Mouse (Mus musculus) left cerebral cortex, postnatal 14 days (tissue): Measurements from ENCODE around the gene Slc25a20. TPM values are rescaled to one million over a fixed set of nuclear protein-coding genes. Genes with fewer than 3 reads are reported as not detected.

Experiments used
- DNase-seq, 2 experiments: peaks; one replicate each; pipeline ENCODE4 v3.0.0; 2021 to 2022; ENCODE audit warnings: low spot score in 2 of 2, mixed read lengths in 1 of 2
- intact Hi-C: fragments of 180-260 bp; cut with DNase I; formaldehyde crosslinking; loops from one replicate; pipeline ENCODE4 v1.15.1; 2025
- microRNA-seq, 2 experiments: library from miRNA; unstranded; fragments of <30 nt; microRNA quantifications; one replicate each; pipeline ENCODE4 v1.2.0; 2022
- total RNA-seq, 2 experiments: library from RNA; stranded (reverse); gene quantifications; 2 replicates each; pipeline ENCODE4 v1.2.3; 2021

Gene Slc25a20
- total RNA-seq, 2 experiments from 2014 or later = 14.5 to 15.0 TPM

GRCm38 (mm10) chr9:108716199-108716598 is 54.3 kb downstream of the Slc25a20 start:
- DNase-seq = no peak
- intact Hi-C loops = no loop called here

GRCm38 (mm10) chr9:108723751-108724150 is 61.9 kb downstream of the Slc25a20 start:
- DNase-seq = no peak
- intact Hi-C loops = no loop called here

GRCm38 (mm10) chr9:108726116-108726515 is 64.2 kb downstream of the Slc25a20 start:
- DNase-seq = peak; percentile 23 to 42
- intact Hi-C loops = no loop called here

- DNase-seq = no peak
- intact Hi-C loops = no loop called here
Measured at GRCm38 (mm10) chr9:108729050-108729449, 67.2 kb downstream of the Slc25a20 start.

- no peak for DNase-seq
- intact Hi-C loops = no loop called here
Measured at GRCm38 (mm10) chr9:108732462-108732861, 70.6 kb downstream of the Slc25a20 start.

Small RNA genes within 50 kb of the gene (microRNA-seq; reads per million reads assigned to microRNA genes)
- gene Gm26298 = 0 reads per million in 2 experiments

Other genes with a start within 250 kb of the Slc25a20 start
- gene Ccdc36, start 233.6 kb upstream of the Slc25a20 start, total RNA-seq = under 1 TPM; 0.11 to 0.21 TPM
- gene BC048562, start 225.6 kb upstream of the Slc25a20 start, total RNA-seq = not detected
- gene Ccdc71, start 201.6 kb upstream of the Slc25a20 start, total RNA-seq = 10 to 100 TPM; 38.3 to 40.2 TPM
- 10 to 100 TPM; 36.1 to 38.4 TPM for gene Klhdc8b, start 200.5 kb upstream of the Slc25a20 start, total RNA-seq
- gene Lamb2, start 182.4 kb upstream of the Slc25a20 start, total RNA-seq = 10 to 100 TPM; 36.0 to 38.3 TPM
- gene Usp19, start 171.5 kb upstream of the Slc25a20 start, total RNA-seq = 100 to 1,000 TPM; 119 to 128 TPM
- gene Qars, start 154.4 kb upstream of the Slc25a20 start, total RNA-seq = 10 to 100 TPM; 76.7 to 80.8 TPM
- gene Qrich1, start 145.3 kb upstream of the Slc25a20 start, total RNA-seq = 100 to 1,000 TPM; 126 to 130 TPM
- gene Impdh2, start 101.8 kb upstream of the Slc25a20 start, total RNA-seq = 10 to 100 TPM; 57.6 to 60.5 TPM
- gene Ndufaf3, start 94.7 kb upstream of the Slc25a20 start, total RNA-seq = 10 to 100 TPM; 65.9 to 66.5 TPM
- gene Dalrd3, start 92.2 kb upstream of the Slc25a20 start, total RNA-seq = 10 to 100 TPM; 76.6 to 77.8 TPM
- gene Wdr6, start 83.3 kb upstream of the Slc25a20 start, total RNA-seq = 100 to 1,000 TPM; 184 to 202 TPM
- gene P4htm, start 64.4 kb upstream of the Slc25a20 start, total RNA-seq = 10 to 100 TPM; 60.3 to 61.6 TPM
- 10 to 100 TPM; 49.8 to 50.2 TPM for gene Arih2, start 12.7 kb upstream of the Slc25a20 start, total RNA-seq
- 10 to 100 TPM; 40.6 to 45.5 TPM for gene Prkar2a, start 27.2 kb downstream of the Slc25a20 start, total RNA-seq
- 100 to 1,000 TPM; 149 to 153 TPM for gene Ip6k2, start 121.7 kb downstream of the Slc25a20 start, total RNA-seq
- 10 to 100 TPM; 39.1 to 44.7 TPM for gene Nckipsd, start 146.3 kb downstream of the Slc25a20 start, total RNA-seq
- gene Celsr3, start 164.2 kb downstream of the Slc25a20 start, total RNA-seq = 10 to 100 TPM; 50.7 to 55.3 TPM
- gene Slc26a6, start 191.2 kb downstream of the Slc25a20 start, total RNA-seq = 10 to 100 TPM; 30.4 to 33.2 TPM